Mouse (Mus musculus) lung, postnatal 0 days (tissue): Measurements from ENCODE around the gene Pxmp4. TPM values are rescaled to one million over a fixed set of nuclear protein-coding genes. Genes with fewer than 3 reads are reported as not detected.

ENCODE experiments used
- ATAC-seq: fragments of 200-750 bp; cut with Nextera tagmentation; 2 replicates; pipeline ENCODE4 v1.8.0; 2017; ENCODE audit warnings: moderate library complexity
- DNase-seq: peaks from one replicate; pipeline ENCODE4 v3.0.0-alpha.2; 2016; ENCODE audit warnings: low spot score
- H3K27ac ChIP-seq: fragments of 300-500 bp; sonication (generic); 2 replicates; pipeline ENCODE4 v1.5.1; 2014; ENCODE audit warnings: antibody characterized with exemption, mild to moderate bottlenecking, low read length, mixed read lengths
- H3K27me3 ChIP-seq: fragments of 300-500 bp; sonication (generic); replicated peaks from 2 replicates; pipeline ENCODE4 v1.6.1; 2014; ENCODE audit warnings: low read length, mixed read lengths; ENCODE audit not compliant: insufficient read depth
- H3K36me3 ChIP-seq: fragments of 300-500 bp; sonication (generic); 2 replicates; pipeline ENCODE4 v1.6.1; 2014; ENCODE audit warnings: low read length, mixed read lengths; ENCODE audit not compliant: insufficient read depth
- H3K4me1 ChIP-seq: fragments of 300-500 bp; sonication (generic); 2 replicates; pipeline ENCODE4 v1.6.1; 2014; ENCODE audit warnings: antibody characterized with exemption, low read depth, low read length, mixed read lengths; ENCODE audit not compliant: insufficient read depth
- H3K4me2 ChIP-seq: fragments of 300-500 bp; sonication (generic); replicated peaks from 2 replicates; pipeline ENCODE4 v1.6.1; 2014; ENCODE audit warnings: low read depth, mild to moderate bottlenecking, low read length, moderate library complexity, mixed read lengths
- H3K4me3 ChIP-seq: fragments of 300-500 bp; sonication (generic); 2 replicates; pipeline ENCODE4 v1.5.1; 2014; ENCODE audit warnings: low read depth, low read length
- H3K9ac ChIP-seq: fragments of 300-500 bp; sonication (generic); replicated peaks from 2 replicates; pipeline ENCODE4 v1.6.1; 2014; ENCODE audit warnings: low read depth, mild to moderate bottlenecking
- H3K9me3 ChIP-seq: fragments of 300-500 bp; sonication (generic); 2 replicates; pipeline ENCODE4 v1.6.1; 2016; ENCODE audit warnings: low read length, mixed read lengths
- CTCF ChIP-seq: IDR thresholded peaks from 2 replicates; pipeline ENCODE4 v1.5.1; 2016; ENCODE audit warnings: antibody characterized with exemption, mild to moderate bottlenecking
- EP300 ChIP-seq: IDR thresholded peaks from 2 replicates; pipeline ENCODE4 v1.6.1; 2016; ENCODE audit warnings: antibody characterized with exemption, mild to moderate bottlenecking, control low read depth
- WGBS: fragments of 180-500 bp; shearing (Covaris S2); extraction: QIAGEN DNeasy Blood & Tissue Kit; methylation state at CpG from one replicate; pipeline ENCODE4 v1.1.7; 2014; 5-methylcytosine and 5-hydroxymethylcytosine counted together
- polyA plus RNA-seq: library from polyadenylated mRNA; unstranded; fragments of >200 nt; fragmentation: Nextera tagmentation; extraction: Ambion mirVana; gene quantifications from 2 replicates; pipeline ENCODE4 v1.2.1, GENCODE M21; 2015

Pxmp4 gene
- polyA plus RNA-seq, 1 experiment from 2014 or later = 29.0 TPM

- DNase-seq (peak; percentile 60), ATAC-seq (no peak)
- peaks cover 9% of the 10 kb centered on the region for H3K4me1 ChIP-seq
- H3K9ac ChIP-seq = no peak overlapping the region
- H3K27ac ChIP-seq = 0 out of 2 replicates have a peak overlapping the region, but pooled peaks have one; percentile 15
- no peak for TF ChIP-seq EP300
- no peak for TF ChIP-seq CTCF
- H3K9me3 ChIP-seq = no peaks in the 10 kb centered on the region
- H3K4me2 ChIP-seq = no peak overlapping the region
- 54% methylated on average over 8 of the region's 8 CpGs for WGBS
- no peaks in the 10 kb centered on the region for H3K27me3 ChIP-seq
- no peaks in the 10 kb centered on the region for H3K36me3 ChIP-seq
- no peak overlapping the region for H3K4me3 ChIP-seq
Observed at GRCm38 (mm10) chr2:154566641-154567040, 36.9 kb downstream of the Pxmp4 start.

- H3K9ac ChIP-seq = no peak overlapping the region
- H3K27me3 ChIP-seq = no peaks in the 10 kb centered on the region
- H3K27ac ChIP-seq = no peak overlapping the region
- ATAC-seq (no peak), DNase-seq (no peak)
- peaks cover 9% of the 10 kb centered on the region for H3K4me1 ChIP-seq
- WGBS = 74% methylated on average over 3 of the region's 3 CpGs
- no peaks in the 10 kb centered on the region for H3K9me3 ChIP-seq
- no peaks in the 10 kb centered on the region for H3K36me3 ChIP-seq
- no peak for TF ChIP-seq CTCF
- no peak for TF ChIP-seq EP300
- no peak overlapping the region for H3K4me3 ChIP-seq
- no peak overlapping the region for H3K4me2 ChIP-seq
Observed at GRCm38 (mm10) chr2:154565562-154565961, 37.9 kb downstream of the Pxmp4 start.

- no peak overlapping the region for H3K4me2 ChIP-seq
- H3K27ac ChIP-seq = no peak overlapping the region
- DNase-seq = no peak
- H3K9ac ChIP-seq = no peak overlapping the region
- no peak overlapping the region for H3K4me3 ChIP-seq
- no peaks in the 10 kb centered on the region for H3K9me3 ChIP-seq
- H3K4me1 ChIP-seq = peaks cover 12% of the 10 kb centered on the region; the same call in 1 of the 2 replicates
- WGBS = 82% methylated on average over 22 of the region's 22 CpGs
- TF ChIP-seq EP300 = no peak
- no peak for TF ChIP-seq CTCF
- H3K27me3 ChIP-seq = no peaks in the 10 kb centered on the region
- no peak for ATAC-seq
- H3K36me3 ChIP-seq = no peaks in the 10 kb centered on the region
Observed at GRCm38 (mm10) chr2:154563612-154564170, 39.8 kb downstream of the Pxmp4 start.

GRCm38 (mm10) chr2:154558264-154559039 lies 45.1 kb downstream of the Pxmp4 start, which contains the start of gene Necab3:
Gene Necab3 (minus strand): TSS chr2:154558890.
- Histone ChIP-seq H3K4me3 (0 out of 2 replicates have a peak within 1 kb of the TSS, but pooled peaks have one; percentile 17), H3K9me3 (no peaks in the 10 kb centered on the region), H3K27ac (no peak within 1 kb of the TSS), H3K27me3 (no peaks in the 10 kb centered on the region), H3K4me2 (peak within 1 kb of the TSS; percentile 41), H3K36me3 (no peaks in the 10 kb centered on the region), H3K9ac (no peak within 1 kb of the TSS), H3K4me1 (peaks cover 3% of the 10 kb centered on the region; the same call in 1 of the 2 replicates)
- no peak for TF ChIP-seq EP300
- TF ChIP-seq CTCF = no peak
- WGBS = 9% methylated on average over 33 of the region's 34 CpGs
- DNase-seq (no peak), ATAC-seq (peak; percentile 42; the same call in 1 of the 2 replicates)

GRCm38 (mm10) chr2:154557184-154557832 lies 46.2 kb downstream of the Pxmp4 start:
- no peaks in the 10 kb centered on the region for H3K27me3 ChIP-seq
- no peak overlapping the region for H3K4me2 ChIP-seq

GRCm38 (mm10) chr2:154555235-154555634 lies 48.3 kb downstream of the Pxmp4 start:
- 0 out of 2 replicates have a peak, but pooled peaks have one; percentile 1 for ATAC-seq
- H3K4me1 ChIP-seq = peaks cover 10% of the 10 kb centered on the region; the same call in 1 of the 2 replicates
- DNase-seq = peak; percentile 36
- no peak overlapping the region for H3K27ac ChIP-seq
- H3K36me3 ChIP-seq = no peaks in the 10 kb centered on the region
- H3K9me3 ChIP-seq = no peaks in the 10 kb centered on the region
- H3K4me2 ChIP-seq = no peak overlapping the region
- H3K27me3 ChIP-seq = no peaks in the 10 kb centered on the region
- H3K4me3 ChIP-seq = no peak overlapping the region
- 75% methylated on average over 6 of the region's 6 CpGs for WGBS
- H3K9ac ChIP-seq = no peak overlapping the region
- TF ChIP-seq CTCF (no peak), EP300 (no peak)

More at GRCm38 (mm10) chr2:154557184-154557832, 46.2 kb downstream of the Pxmp4 start:
- Histone ChIP-seq H3K36me3 (no peaks in the 10 kb centered on the region), H3K4me1 (peaks cover 4% of the 10 kb centered on the region; the same call in 1 of the 2 replicates), H3K9me3 (no peaks in the 10 kb centered on the region), H3K4me3 (no peak overlapping the region), H3K9ac (no peak overlapping the region), H3K27ac (no peak overlapping the region)
- WGBS = 31% methylated on average over 5 of the region's 5 CpGs
- TF ChIP-seq CTCF (no peak), EP300 (no peak)
- no peak for ATAC-seq
- no peak for DNase-seq
